Comparison of ENCODE assay signal across 11 mouse cellular contexts in genomic region chr13:107927499-107928215, GRCm38 (mm10).
DNase-seq lines count a peak whose midpoint lies in the region; ATAC-seq and TF ChIP-seq lines count a peak whose summit lies in the region.
"Had no signal": no experiment of that assay in that cellular context is flagged by ENCODE, and none has a peak within 500 bp of the region (broad histone marks: within the 10 kb centered on the region; RNA-seq: fewer than 3 reads in every experiment).

No protein-coding gene starts in this region.

- no peak for TF ChIP-seq POLR2A in bone marrow, adult 2 months (IDR thresholded peaks at IDR 0.05; ENCODE audit: borderline replicate concordance, control insufficient read depth, low read depth, low read length)

- H3K4me3 ChIP-seq in hindbrain, postnatal 0 days (ENCODE audit: low read length) = no peak overlapping the region
- H3K4me3 ChIP-seq in hindbrain, embryonic 14.5 days (replicated peaks; ENCODE audit: low read length) = no peak overlapping the region
- H3K4me3 ChIP-seq in bone marrow, adult 2 months (replicated peaks; ENCODE audit: control insufficient read depth, low read depth, low read length) = no peak overlapping the region
- H3K4me3 ChIP-seq: forebrain, embryonic 10.5 days; hindbrain, embryonic 10.5 days had no signal

- 71% methylated on average over 10 of the region's 10 CpGs for WGBS in hindbrain, postnatal 0 days
- WGBS in hindbrain, embryonic 14.5 days = 75% methylated on average over 10 of the region's 10 CpGs
- 64% methylated on average over 10 of the region's 10 CpGs for WGBS in bone marrow, adult 2 months

- no peak for DNase-seq in hindbrain, postnatal 0 days (ENCODE audit: low spot score)
- no peak for DNase-seq in hindbrain, embryonic 14.5 days (ENCODE audit: low spot score)
- DNase-seq in CD4-positive helper T cell, adult 2 months (ENCODE audit: low read depth, low spot score) = peak; percentile 62
- no peak for DNase-seq in layer of hippocampus, adult 11-12 months (ENCODE audit: low spot score)
- DNase-seq in urinary bladder, postnatal 25 days (ENCODE audit: low spot score) = no peak
- DNase-seq in gastrocnemius, postnatal 36 days = no peak
- DNase-seq: cerebellum, postnatal 14 days had no signal

- ATAC-seq in hindbrain, postnatal 0 days = no peak
- no peak for ATAC-seq in hindbrain, embryonic 14.5 days (ENCODE audit: low FRiP score)
- ATAC-seq in megakaryocyte-erythroid progenitor cell, adult 5-6 weeks (replicated peaks; ENCODE audit: low FRiP score, low TSS enrichment, poor library complexity, severe bottlenecking) = peak; percentile 93

- intact Hi-C loops in gastrocnemius, postnatal 36 days (cut with DNase I) = no loop called here

- no peak overlapping the region for H3K27ac ChIP-seq in hindbrain, postnatal 0 days
- H3K27ac ChIP-seq in hindbrain, embryonic 14.5 days = no peak overlapping the region
- no peak overlapping the region for H3K27ac ChIP-seq in bone marrow, adult 2 months (ENCODE audit: control insufficient read depth, insufficient read depth, low read depth, low read length, poor library complexity)
- H3K27ac ChIP-seq: forebrain, embryonic 10.5 days; hindbrain, embryonic 10.5 days had no signal

- H3K27me3 ChIP-seq in hindbrain, postnatal 0 days (ENCODE audit: insufficient read depth, low read length) = no peaks in the 10 kb centered on the region
- H3K27me3 ChIP-seq in hindbrain, embryonic 14.5 days (ENCODE audit: control insufficient read depth, insufficient read depth, low read length) = no peaks in the 10 kb centered on the region

- H3K4me2 ChIP-seq in hindbrain, postnatal 0 days (ENCODE audit: low read depth, low read length) = no peak overlapping the region
- H3K4me2 ChIP-seq in hindbrain, embryonic 14.5 days (replicated peaks) = no peak overlapping the region

- no peaks in the 10 kb centered on the region for H3K9me3 ChIP-seq in hindbrain, postnatal 0 days (ENCODE audit: low read length)
- H3K9me3 ChIP-seq in hindbrain, embryonic 14.5 days (ENCODE audit: control insufficient read depth, low read length) = no peaks in the 10 kb centered on the region
- H3K9me3 ChIP-seq: forebrain, embryonic 10.5 days; hindbrain, embryonic 10.5 days had no signal

- H3K9ac ChIP-seq in hindbrain, postnatal 0 days (replicated peaks; ENCODE audit: low read length) = no peak overlapping the region
- no peak overlapping the region for H3K9ac ChIP-seq in hindbrain, embryonic 14.5 days

- no peaks in the 10 kb centered on the region for H3K36me3 ChIP-seq in hindbrain, postnatal 0 days (ENCODE audit: insufficient read depth, low read length)
- H3K36me3 ChIP-seq in hindbrain, embryonic 14.5 days (replicated peaks; ENCODE audit: control insufficient read depth, insufficient read depth) = no peaks in the 10 kb centered on the region
- H3K36me3 ChIP-seq: forebrain, embryonic 10.5 days; hindbrain, embryonic 10.5 days had no signal

- TF ChIP-seq CTCF in hindbrain, postnatal 0 days (IDR thresholded peaks at IDR 0.05; ENCODE audit: low read depth) = peak; percentile 16
- TF ChIP-seq CTCF in bone marrow, adult 2 months (IDR thresholded peaks at IDR 0.05; ENCODE audit: control insufficient read depth, insufficient read depth, low read length) = peak; percentile 40

- H3K4me1 ChIP-seq in hindbrain, postnatal 0 days (ENCODE audit: insufficient read depth, low read length) = no peaks in the 10 kb centered on the region
- H3K4me1 ChIP-seq in hindbrain, embryonic 14.5 days (replicated peaks; ENCODE audit: control insufficient read depth, insufficient read depth, low read length) = no peaks in the 10 kb centered on the region; the same call in 1 of the 2 replicates
- no peaks in the 10 kb centered on the region for H3K4me1 ChIP-seq in bone marrow, adult 2 months (ENCODE audit: control insufficient read depth, insufficient read depth, low read length)
